Mouse (Mus musculus): Measurements from ENCODE around the gene Prm3.
A peak's percentile ranks its signal among the peaks of the same experiment; 100 is the strongest.

Gene Prm3

GRCm38 (mm10) chr16:10796034-10796433 is 5.3 kb upstream of the Prm3 start, which contains the start of gene Prm2:
TSS of gene Prm2 (minus strand) at chr16:10796134.
- no peak for DNase-seq

GRCm38 (mm10) chr16:10788866-10789265 is 1.8 kb downstream of the Prm3 start:
- no peak for DNase-seq

- no peak for DNase-seq
Measured at GRCm38 (mm10) chr16:10788271-10788670, 2.4 kb downstream of the Prm3 start, which contains the start of gene Tnp2. TSS of gene Tnp2 (minus strand) at chr16:10788660.

- DNase-seq, result no peak
Measured at GRCm38 (mm10) chr16:10787548-10788058, 3.1 kb downstream of the Prm3 start.

- peak; percentile 26 for DNase-seq
Measured at GRCm38 (mm10) chr16:10786782-10787547, 3.7 kb downstream of the Prm3 start.

GRCm38 (mm10) chr16:10786288-10786687 is 4.4 kb downstream of the Prm3 start:
- peak; percentile 90 for DNase-seq

- peak; percentile 74 for DNase-seq
Measured at GRCm38 (mm10) chr16:10785371-10786231, 5.1 kb downstream of the Prm3 start, which contains the start of gene Socs1. TSS of gene Socs1 (minus strand) at chr16:10785536.

- peak; percentile 87 for DNase-seq
Measured at GRCm38 (mm10) chr16:10784793-10785370, 5.8 kb downstream of the Prm3 start.

GRCm38 (mm10) chr16:10783883-10784792 is 6.6 kb downstream of the Prm3 start:
- DNase-seq, result peak; percentile 32

GRCm38 (mm10) chr16:10783451-10783850 is 7.3 kb downstream of the Prm3 start:
- DNase-seq, result no peak

- peak; percentile 22 for DNase-seq
Measured at GRCm38 (mm10) chr16:10783152-10783434, 7.6 kb downstream of the Prm3 start.

GRCm38 (mm10) chr16:10782377-10783151 is 8.2 kb downstream of the Prm3 start:
- DNase-seq, result no peak

- no peak for DNase-seq
Measured at GRCm38 (mm10) chr16:10781862-10782371, 8.8 kb downstream of the Prm3 start.

- DNase-seq, result no peak
Measured at GRCm38 (mm10) chr16:10780631-10781120, 10.0 kb downstream of the Prm3 start.

- no peak for DNase-seq
Measured at GRCm38 (mm10) chr16:10777579-10778160, 13.0 kb downstream of the Prm3 start.

GRCm38 (mm10) chr16:10776322-10776721 is 14.4 kb downstream of the Prm3 start:
- DNase-seq, result no peak

- no peak for DNase-seq
Measured at GRCm38 (mm10) chr16:10774726-10775125, 16.0 kb downstream of the Prm3 start.

- DNase-seq, result no peak
Measured at GRCm38 (mm10) chr16:10773543-10773942, 17.2 kb downstream of the Prm3 start.

- DNase-seq, result no peak
Measured at GRCm38 (mm10) chr16:10771769-10772510, 18.8 kb downstream of the Prm3 start.

Measured in cerebellum, adult 9-10 months (tissue).